Mouse (Mus musculus): ENCODE results near the gene Vamp2. TPM values are rescaled to one million over a fixed set of nuclear protein-coding genes. Genes with fewer than 3 reads are reported as not detected.

Vamp2 gene
- total RNA-seq, 4 experiments from 2014 or later = 57.1 to 72.2 (median 68.6) TPM

DNA sequence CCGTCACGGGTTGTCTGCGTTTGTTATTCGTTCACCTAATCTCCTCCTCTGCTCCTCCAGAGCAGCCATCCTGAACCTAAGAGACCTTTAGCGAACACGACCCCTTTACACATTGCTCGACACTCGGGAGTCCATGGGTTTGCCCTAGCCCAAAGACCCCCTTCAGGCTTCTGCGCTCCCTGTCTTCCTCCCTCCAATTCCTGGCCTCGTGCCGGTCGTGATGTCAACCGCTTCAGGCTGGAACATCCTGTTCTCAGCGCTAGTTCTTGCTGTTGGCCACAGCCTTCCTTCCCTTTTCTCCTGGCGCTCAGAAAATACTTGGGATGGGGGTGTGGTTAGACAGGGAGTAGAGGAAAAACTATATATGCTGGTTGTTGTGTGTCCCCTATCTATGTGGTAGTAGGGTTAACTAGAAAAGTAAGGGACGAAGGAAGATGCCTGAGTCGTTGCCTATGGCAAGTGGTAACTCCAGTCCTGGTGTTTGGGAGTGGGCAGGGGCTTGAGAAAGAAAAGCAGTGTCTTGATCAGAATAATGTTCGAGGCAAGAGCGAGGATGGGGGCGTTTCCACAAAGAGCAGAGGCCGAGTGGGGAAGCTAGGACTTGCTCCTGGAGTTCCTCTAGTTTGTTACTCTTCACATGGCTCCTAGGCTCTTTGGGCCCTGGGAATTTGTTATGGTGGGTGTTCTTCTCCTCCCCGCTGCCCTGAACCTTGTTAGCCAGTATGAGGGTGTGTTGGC lies 11.1 kb downstream of the Vamp2 start:
- DNase-seq (ENCODE audit: low spot score) = peak; percentile 96

DNA sequence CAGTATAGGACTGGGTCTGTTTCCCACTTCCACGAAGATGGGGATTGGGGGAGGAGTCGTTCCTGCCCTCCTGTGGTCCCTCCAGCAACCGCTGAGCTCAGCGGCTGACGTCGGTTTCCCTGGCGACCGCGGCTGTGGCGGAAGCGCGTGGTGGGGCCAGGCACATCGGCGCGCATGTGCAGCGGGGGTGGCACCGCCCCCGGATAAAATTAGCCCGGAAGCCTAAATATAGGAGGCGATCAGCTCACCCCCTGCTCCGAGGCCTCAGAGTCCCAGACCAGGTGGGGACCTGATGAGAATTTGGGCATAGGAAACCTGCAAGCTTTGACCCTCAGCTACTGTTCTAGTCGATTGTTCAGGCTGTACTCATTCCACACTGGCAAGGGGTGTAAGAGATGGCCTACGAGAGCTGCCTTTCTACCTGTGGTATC lies 11.6 kb downstream of the Vamp2 start:
- peak; percentile 96 for DNase-seq (ENCODE audit: low spot score)

DNA sequence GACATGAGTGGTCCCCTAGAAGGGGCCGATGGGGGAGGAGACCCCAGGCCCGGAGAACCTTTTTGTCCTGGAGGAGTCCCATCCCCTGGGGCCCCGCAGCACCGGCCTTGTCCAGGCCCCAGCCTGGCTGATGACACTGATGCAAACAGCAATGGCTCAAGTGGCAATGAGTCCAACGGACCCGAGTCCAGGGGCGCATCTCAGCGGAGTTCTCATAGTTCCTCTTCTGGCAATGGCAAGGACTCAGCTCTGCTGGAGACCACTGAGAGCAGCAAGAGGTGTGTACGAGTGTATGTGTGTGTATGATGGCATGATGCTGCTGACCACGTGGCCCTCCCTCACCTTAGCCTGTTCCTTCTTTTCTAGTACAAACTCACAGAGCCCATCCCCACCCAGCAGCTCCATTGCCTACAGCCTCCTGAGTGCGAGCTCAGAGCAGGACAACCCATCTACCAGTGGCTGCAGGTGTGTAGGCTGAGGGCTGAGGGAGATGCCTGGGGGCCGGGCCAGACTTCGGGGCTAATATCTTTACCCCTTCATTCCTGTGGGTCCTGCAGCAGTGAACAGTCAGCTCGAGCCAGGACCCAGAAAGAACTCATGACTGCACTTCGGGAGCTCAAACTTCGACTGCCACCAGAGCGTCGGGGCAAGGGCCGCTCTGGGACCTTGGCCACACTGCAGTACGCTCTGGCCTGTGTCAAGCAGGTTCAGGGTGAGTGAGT lies 12.5 kb downstream of the Vamp2 start:
- DNase-seq (ENCODE audit: low spot score) = no peak

DNA sequence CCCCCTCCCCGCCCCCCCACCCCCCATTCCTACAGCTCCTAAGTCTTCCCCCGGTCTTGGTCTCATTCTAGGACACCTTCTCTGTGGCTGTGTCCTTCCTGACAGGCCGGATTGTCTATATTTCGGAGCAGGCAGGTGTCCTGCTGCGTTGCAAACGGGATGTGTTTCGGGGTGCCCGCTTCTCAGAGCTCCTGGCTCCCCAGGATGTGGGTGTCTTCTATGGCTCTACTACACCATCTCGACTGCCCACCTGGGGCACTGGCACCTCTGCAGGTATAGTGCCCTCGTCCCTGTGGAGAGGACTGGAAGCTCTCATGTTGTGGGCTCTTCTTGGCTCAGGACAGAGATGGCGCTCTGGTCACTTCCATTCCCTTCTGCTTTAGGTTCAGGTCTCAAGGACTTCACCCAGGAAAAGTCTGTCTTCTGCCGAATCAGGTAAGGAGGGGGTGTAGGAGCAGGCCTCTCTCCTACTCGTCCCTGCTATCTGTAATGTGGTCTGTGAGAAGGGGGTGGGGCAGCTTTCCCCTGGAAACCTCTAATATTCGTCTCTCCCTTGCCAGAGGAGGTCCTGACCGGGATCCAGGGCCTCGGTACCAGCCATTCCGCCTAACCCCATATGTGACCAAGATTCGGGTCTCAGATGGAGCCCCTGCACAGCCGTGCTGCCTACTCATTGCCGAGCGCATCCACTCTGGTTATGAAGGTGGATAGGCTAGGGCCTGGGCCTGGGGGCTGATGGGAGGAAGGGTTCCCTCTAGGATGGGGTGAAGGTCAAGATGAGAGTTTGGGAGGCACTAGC lies 13.5 kb downstream of the Vamp2 start:
- DNase-seq (ENCODE audit: low spot score) = no peak

DNA sequence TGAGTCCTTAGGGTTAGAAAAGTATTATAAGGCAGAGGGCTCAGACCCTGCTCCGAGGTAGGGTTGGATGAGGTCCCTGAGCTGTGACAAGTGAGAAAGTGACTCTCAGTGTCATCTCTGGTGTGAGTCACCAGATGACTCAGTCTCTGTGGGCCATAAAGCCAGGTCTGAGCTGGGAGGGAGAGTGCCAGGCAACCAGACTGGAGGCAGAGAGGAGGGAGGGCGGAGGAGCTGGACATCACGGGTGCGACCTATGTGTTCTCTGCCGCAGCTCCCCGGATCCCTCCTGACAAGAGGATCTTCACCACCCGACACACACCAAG lies 14.1 kb downstream of the Vamp2 start:
- no peak for DNase-seq (ENCODE audit: low spot score)

DNA sequence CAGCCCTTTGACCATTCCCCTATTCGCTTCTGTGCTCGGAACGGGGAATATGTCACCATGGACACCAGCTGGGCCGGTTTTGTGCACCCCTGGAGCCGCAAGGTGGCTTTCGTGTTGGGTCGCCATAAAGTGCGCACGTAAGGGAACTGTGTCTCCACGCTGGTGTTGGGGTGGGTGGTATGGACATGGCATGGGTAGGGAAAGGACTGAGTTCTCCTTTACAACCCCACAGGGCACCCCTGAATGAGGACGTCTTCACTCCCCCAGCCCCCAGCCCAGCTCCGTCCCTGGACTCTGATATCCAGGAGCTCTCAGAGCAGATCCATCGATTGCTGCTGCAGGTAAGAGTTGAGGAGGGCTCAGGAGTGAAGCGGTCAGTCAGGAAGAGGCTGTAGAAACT lies 14.8 kb downstream of the Vamp2 start:
- DNase-seq (ENCODE audit: low spot score) = no peak

DNA sequence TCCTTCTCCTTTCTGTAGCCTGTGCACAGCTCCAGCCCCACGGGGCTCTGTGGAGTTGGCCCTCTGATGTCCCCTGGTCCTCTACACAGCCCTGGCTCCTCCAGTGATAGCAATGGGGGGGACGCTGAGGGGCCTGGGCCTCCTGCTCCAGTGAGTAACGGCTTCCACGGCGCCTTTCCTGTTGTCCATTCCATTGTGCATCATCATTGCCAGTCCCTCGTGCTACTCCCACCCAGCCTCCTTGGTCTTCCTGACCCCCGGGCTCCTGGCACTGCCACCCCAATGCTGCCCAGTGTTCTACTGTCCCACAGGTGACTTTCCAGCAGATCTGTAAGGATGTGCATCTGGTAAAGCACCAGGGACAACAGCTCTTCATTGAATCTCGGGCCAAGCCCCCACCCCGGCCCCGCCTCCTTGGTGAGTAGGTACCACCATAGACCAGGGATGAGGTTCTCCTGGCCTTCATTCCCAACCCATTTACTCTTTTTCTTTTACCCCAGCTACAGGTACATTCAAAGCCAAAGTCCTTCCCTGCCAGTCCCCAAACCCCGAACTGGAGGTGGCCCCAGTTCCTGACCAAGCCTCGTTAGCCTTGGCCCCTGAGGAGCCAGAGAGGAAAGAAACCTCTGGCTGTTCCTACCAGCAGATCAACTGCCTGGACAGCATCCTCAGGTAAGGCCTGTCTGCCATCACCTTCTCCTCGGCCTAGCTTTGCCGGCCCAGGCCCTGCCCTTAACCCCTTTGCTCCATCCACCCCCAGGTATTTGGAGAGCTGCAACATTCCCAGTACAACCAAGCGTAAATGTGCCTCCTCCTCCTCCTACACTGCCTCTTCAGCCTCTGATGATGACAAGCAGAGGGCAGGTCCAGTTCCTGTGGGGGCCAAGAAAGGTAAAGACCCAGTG lies 15.5 kb downstream of the Vamp2 start:
- DNase-seq (ENCODE audit: low spot score) = no peak

DNA sequence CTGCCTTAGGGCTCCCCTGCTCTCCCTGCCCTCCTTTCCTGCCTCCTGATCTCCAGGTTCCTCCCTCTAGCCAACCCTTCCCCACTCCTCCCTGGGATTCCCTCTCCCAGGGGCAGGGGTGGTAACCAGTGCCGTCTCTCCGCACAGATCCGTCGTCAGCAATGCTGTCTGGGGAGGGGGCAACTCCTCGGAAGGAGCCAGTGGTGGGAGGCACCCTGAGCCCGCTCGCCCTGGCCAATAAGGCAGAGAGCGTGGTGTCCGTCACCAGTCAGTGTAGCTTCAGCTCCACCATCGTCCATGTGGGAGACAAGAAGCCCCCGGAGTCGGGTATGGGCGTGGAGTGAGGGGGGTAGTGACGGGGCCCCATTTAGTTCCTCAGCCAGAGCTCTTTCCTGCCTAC lies 16.2 kb downstream of the Vamp2 start:
- no peak for DNase-seq (ENCODE audit: low spot score)

DNA sequence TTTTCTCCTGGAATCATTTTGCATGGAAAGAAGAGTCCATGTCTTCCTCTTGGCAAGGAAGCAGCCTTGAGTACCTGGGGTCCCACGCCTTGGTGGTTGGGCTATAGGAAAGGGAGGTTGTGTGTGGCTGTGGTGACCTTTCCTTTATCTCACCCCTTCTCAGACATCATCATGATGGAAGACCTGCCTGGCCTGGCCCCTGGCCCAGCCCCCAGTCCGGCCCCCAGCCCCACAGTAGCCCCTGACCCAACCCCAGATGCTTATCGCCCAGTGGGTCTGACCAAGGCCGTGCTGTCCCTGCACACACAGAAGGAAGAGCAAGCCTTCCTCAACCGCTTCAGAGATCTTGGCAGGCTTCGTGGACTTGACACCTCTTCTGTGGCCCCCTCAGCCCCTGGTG lies 16.9 kb downstream of the Vamp2 start:
- DNase-seq (ENCODE audit: low spot score) = no peak

DNA sequence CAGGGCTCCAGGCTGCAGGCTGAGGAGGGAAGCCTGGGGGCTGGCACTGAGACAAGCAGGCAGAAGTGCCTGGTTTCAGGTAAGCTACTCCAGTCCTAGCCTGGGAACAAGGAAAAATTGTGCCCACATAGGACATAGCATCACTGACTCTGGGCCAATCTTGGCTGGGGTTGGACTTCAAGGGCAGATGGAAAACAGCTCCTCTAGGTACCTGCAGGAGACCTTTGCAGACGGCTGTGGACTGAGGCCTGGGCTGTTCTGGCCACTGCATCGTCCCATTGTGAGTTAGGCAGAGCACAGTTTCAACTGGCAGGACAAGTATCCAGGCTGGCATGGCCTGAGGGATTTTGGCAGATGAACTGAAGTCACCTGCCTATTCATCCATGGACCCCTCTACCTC lies 17.5 kb downstream of the Vamp2 start:
- DNase-seq (ENCODE audit: low spot score) = no peak

DNA sequence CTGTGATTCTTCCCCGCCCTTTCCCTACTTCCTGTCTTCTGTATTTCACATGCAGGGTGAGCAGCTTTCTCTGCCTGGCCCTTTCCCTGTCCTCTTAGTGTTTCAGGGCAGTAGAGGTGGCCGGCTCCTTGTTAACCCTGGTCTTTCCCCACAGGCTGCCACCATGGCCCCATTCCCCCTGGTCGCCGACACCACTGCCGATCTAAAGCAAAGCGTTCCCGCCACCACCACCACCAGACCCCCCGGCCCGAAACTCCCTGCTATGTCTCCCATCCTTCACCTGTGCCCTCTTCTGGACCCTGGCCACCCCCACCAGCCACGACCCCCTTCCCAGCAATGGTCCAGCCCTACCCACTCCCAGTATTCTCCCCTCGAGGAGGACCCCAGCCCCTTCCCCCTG lies 18.0 kb downstream of the Vamp2 start:
- DNase-seq (ENCODE audit: low spot score) = no peak

DNA sequence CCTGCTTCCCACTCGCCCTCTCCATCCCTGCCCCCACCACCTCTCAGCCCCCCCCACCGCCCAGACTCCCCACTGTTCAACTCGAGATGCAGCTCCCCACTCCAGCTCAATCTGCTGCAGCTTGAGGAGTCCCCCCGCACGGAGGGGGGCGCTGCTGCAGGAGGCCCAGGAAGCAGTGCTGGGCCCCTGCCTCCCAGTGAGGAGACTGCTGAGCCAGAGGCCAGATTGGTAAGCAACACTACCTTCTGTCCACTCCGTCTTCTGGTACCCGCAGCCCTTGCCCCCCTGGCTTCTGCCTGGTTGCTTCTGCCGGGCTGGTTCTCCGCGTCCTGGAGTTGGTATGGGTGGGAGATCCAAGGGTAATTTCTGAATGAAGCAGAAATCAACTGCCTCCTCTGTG lies 18.6 kb downstream of the Vamp2 start:
- DNase-seq (ENCODE audit: low spot score) = no peak

DNA sequence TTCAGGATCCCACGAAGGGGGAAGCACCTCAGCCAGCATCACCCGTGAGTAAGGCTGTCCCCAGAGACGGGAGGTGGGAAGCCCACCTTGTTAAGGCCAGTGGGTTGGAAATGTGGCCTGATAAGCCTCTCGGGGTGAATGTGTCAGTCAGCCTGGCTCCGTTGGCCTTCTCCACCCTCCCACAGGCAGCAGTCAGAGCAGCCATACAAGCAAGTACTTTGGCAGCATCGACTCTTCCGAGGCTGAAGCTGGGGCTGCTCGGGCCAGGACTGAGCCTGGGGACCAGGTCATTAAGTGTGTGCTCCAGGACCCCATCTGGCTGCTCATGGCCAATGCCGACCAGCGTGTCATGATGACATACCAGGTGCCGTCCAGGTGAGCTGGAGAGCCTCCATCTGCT lies 19.4 kb downstream of the Vamp2 start:
- DNase-seq (ENCODE audit: low spot score) = no peak

DNA sequence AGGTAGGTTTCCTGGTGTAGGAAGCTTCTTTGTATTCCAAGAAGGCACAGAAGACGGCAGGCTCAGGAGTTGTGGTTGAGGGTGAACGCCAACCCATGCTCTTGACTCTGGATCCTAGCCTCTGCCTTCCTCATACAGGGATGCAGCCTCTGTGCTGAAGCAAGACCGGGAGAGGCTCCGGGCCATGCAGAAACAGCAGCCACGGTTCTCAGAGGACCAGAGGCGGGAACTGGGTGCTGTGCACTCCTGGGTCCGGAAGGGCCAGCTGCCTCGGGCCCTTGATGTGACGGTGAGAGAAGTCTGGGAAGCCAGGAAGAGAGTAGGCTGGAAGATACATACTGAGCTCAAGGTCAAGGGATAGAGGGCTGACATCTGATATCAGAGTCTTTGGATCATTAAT lies 19.9 kb downstream of the Vamp2 start:
- DNase-seq (ENCODE audit: low spot score) = no peak

DNA sequence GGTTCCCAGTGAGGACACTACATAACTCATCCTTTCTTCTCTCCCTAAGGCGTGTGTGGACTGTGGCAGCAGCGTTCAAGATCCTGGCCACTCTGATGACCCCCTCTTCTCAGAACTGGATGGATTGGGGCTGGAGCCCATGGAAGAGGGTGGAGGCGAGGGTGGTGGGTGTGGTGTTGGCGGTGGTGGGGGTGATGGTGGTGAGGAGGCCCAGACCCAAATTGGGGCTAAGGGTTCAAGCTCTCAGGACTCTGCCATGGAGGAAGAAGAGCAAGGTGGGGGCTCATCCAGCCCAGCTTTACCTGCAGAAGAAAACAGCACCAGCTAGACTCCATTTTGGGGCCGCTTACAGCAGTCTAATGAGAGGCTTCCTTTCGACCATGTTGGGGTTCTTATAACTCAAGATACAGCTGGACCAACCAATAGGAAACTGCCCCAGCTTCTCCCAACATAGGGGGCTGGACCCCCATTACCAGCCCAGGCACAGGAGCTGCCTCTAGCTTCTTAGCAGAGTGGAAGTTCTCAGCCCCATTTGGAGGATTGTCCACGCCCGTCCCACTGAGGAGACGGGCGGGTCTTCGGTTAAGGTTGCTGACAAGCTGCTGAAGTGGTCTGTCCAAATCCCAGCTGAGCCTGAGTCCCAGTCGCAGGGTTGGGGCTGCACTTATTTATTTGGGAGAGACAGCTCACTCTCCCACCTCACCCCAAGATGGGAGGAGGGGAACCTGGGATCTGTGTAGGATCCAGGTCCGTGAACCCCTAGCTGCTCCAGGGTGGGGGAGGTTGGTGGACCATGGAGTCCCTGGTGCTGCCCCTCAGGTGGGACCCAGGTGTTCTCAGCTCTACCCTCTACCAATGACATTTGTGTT lies 21.0 kb downstream of the Vamp2 start:
- no peak for DNase-seq (ENCODE audit: low spot score)

DNA sequence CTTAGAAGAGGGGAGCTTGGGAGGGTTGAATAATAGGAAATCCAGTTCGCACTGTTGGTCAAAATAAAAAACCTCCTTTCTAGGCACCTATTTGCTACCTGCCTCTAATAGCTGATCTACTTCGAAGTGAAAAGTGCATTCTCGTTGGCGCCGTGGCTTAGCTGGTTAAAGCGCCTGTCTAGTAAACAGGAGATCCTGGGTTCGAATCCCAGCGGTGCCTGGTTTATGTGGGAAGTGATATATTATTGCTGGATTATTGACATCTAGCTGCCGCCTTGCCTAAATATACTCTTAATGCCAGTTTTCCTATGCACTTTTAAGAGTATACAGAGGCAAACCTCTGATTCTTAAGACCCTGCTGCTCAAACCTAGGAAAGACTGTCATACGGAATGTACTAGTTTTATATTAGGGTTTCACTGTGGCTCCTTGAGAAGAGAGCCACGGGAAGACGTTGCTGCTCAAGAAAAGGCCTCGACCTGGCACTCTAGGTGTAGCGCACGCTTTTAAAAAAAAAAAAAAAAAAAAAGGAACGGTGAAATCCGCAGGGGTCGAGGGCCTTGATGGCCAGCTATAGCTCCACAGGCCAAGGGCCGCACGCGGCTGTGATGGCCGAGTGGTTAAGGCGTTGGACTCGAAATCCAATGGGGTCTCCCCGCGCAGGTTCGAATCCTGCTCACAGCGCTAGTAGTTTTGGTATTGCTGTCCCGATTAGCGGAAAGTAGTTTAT lies 22.2 kb downstream of the Vamp2 start:
- peak; percentile 93 for DNase-seq (ENCODE audit: low spot score)

DNA sequence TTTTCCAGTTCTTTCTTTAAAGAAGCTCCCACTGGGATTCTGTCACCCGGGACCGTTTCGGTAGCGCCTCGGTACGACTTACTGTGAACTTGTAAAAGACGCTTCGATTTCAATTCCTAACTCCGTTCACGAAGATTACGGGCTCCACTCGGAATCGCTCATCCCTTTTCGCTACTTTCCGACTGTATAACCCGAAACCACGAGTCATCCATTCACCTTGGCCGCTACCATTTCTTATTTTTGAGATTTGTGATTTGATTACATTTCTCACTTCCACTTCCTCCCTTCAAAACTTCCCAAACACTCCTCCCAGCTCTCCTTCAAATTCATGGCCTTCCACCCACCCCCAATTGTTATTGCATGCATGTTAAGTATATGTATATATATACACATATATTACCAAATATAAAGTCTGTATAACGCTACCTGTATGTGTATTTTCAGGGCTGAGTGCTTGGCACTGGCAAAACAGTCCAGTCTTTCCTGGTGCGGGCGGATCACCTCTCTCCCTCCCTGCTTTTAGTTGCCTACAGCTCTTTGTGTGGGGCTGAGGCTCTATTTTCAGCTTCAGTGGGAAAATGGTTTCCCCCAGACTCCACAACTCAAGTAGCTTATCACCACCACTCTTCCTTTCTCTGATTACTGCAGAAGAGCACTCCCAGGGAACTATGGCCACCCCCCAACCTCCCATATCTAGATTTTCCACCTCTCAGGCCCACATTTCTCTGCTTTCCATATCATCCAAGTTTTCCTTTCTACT lies 22.9 kb downstream of the Vamp2 start:
- no peak for DNase-seq (ENCODE audit: low spot score)

DNA sequence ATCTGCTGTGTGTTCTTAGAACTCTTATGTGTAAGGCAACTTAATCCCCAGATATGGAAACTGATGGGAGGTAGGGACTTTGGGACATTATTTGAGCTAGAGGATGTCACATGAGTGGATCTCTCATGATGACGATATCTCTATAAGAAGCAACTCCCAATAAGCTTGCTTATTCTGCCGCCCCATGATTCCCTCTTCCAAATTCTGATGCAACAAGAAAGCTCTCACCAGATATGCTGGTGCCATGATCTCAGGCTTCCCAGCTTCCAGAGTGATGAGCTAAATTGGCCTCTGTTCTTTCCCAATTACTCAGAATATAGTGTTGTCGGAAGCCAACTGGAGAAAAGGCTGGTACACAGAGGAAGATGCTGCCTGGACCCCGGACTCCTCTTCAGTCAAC lies 23.6 kb downstream of the Vamp2 start:
- no peak for DNase-seq (ENCODE audit: low spot score)

DNA sequence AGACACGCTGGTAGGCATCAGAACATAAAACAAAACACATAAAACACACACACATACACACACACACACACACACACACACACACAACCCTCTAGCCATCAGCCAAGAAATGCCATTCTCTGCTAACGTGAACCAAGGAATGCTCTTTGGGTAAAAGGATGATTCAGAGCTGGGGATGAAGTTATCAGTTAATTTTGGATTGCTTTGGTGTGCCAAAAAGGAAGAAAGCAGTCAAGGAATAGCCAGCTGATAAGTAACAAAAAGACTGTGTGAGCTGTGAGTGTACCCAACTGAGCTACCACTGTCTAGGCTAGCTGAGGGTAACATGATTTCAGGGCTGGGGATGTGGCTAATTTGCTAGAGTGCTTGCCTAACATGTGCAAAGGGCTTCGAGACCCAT lies 25.7 kb downstream of the Vamp2 start:
- DNase-seq (ENCODE audit: low spot score) = no peak
